Mouse (Mus musculus): ENCODE data around the gene Kctd11.

DNA sequence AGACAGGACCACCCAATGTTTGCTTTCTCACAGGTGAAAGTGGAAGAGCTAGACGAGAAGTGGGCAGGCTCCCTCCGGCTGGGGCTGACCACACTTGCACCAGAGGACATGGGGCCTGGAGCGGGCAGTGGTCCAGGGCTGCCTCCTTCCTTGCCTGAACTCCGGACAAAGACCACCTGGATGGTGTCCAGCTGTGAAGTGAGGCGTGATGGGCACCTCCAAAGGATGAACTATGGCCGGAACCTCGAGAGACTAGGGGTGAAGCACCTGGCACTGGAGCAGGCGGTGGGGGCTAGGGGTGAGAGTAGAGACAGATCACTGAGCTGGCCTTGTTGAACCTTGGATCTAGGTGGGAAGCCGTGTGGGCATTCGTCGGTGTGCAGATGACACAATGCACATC, 27.4 kb upstream of the Kctd11 start:
- TF ChIP-seq POLR2A (IDR thresholded peaks at IDR 0.05; ENCODE audit: control insufficient read depth, extremely low read depth, insufficient read depth, low read length, poor library complexity), result no peak
- no peak for TF ChIP-seq CTCF (IDR thresholded peaks at IDR 0.05; ENCODE audit: borderline replicate concordance, control insufficient read depth, extremely low read depth, insufficient read depth, low read length, poor library complexity)

Data from thymus, adult 2 months (tissue).